Mouse (Mus musculus) heart, embryonic 15.5 days (tissue): ENCODE measurements around the gene Mnat1. TPM values are rescaled to one million over a fixed set of nuclear protein-coding genes. Genes with fewer than 3 reads are reported as not detected.

Experiments used
- ATAC-seq: fragments of 200-750 bp; cut with Nextera tagmentation; replicated peaks from 2 replicates; pipeline ENCODE4 v1.8.0; 2017; ENCODE audit warnings: low read depth, moderate TSS enrichment; ENCODE audit not compliant: insufficient number of reproducible peaks, insufficient read depth, low FRiP score
- H3K27ac ChIP-seq: fragments of 300-500 bp; sonication (generic); 2 replicates; pipeline ENCODE4 v1.5.1; 2015; ENCODE audit warnings: mild to moderate bottlenecking, inconsistent platforms
- H3K27me3 ChIP-seq: fragments of 300-500 bp; sonication (generic); 2 replicates; pipeline ENCODE4 v1.6.1; 2015; ENCODE audit warnings: inconsistent platforms
- H3K36me3 ChIP-seq: fragments of 300-500 bp; sonication (generic); 2 replicates; pipeline ENCODE4 v1.6.1; 2015; ENCODE audit warnings: mild to moderate bottlenecking, inconsistent platforms
- H3K4me1 ChIP-seq: fragments of 300-500 bp; sonication (generic); replicated peaks from 2 replicates; pipeline ENCODE4 v1.6.1; 2015; ENCODE audit warnings: inconsistent platforms
- H3K4me2 ChIP-seq: fragments of 300-500 bp; sonication (generic); 2 replicates; pipeline ENCODE4 v1.6.1; 2015; ENCODE audit warnings: inconsistent platforms, mild to moderate bottlenecking, moderate library complexity
- H3K4me3 ChIP-seq: fragments of 300-500 bp; sonication (generic); 2 replicates; pipeline ENCODE4 v1.5.1; 2015; ENCODE audit warnings: mild to moderate bottlenecking, inconsistent platforms
- H3K9ac ChIP-seq: fragments of 300-500 bp; sonication (generic); 2 replicates; pipeline ENCODE4 v1.6.1; 2015; ENCODE audit warnings: mild to moderate bottlenecking, inconsistent platforms
- H3K9me3 ChIP-seq: fragments of 300-500 bp; sonication (generic); replicated peaks from 2 replicates; pipeline ENCODE4 v1.6.1; 2016; ENCODE audit warnings: inconsistent platforms
- WGBS: fragments of 180-500 bp; shearing (Covaris S2); methylation state at CpG from one replicate; pipeline ENCODE4 v1.1.7; 2015; ENCODE audit warnings: mixed read lengths; 5-methylcytosine and 5-hydroxymethylcytosine counted together
- polyA plus RNA-seq: library from polyadenylated mRNA; unstranded; fragments of >200 nt; fragmentation: Nextera tagmentation; extraction: Ambion mirVana; gene quantifications from 2 replicates; pipeline ENCODE4 v1.2.1, GENCODE M21; 2015

The Mnat1 gene
- polyA plus RNA-seq, 1 experiment from 2014 or later: 17.7 TPM

- Histone ChIP-seq H3K4me3 (no peak overlapping the region), H3K27ac (peak overlapping the region; percentile 76), H3K4me2 (no peak overlapping the region), H3K36me3 (no peaks in the 10 kb centered on the region), H3K9ac (no peak overlapping the region), H3K4me1 (peaks cover 27% of the 10 kb centered on the region), H3K27me3 (no peaks in the 10 kb centered on the region), H3K9me3 (no peaks in the 10 kb centered on the region)
- ATAC-seq: no peak
- WGBS: 53% methylated on average over 1 of the region's 1 CpGs
These were observed 83.9 kb downstream of the Mnat1 start for GRCm38 (mm10) chr12:73207461-73207860.

GRCm38 (mm10) chr12:73208518-73208917 lies 85.0 kb downstream of the Mnat1 start:
- H3K9me3 ChIP-seq: no peaks in the 10 kb centered on the region
- no peak overlapping the region for H3K27ac ChIP-seq
- no peak overlapping the region for H3K9ac ChIP-seq
- no peaks in the 10 kb centered on the region for H3K27me3 ChIP-seq
- H3K4me3 ChIP-seq: no peak overlapping the region
- no peak for ATAC-seq
- H3K36me3 ChIP-seq: no peaks in the 10 kb centered on the region
- 87% methylated on average over 4 of the region's 4 CpGs for WGBS
- no peak overlapping the region for H3K4me2 ChIP-seq
- peaks cover 27% of the 10 kb centered on the region for H3K4me1 ChIP-seq

GRCm38 (mm10) chr12:73209117-73209516 lies 85.6 kb downstream of the Mnat1 start:
- ATAC-seq: no peak
- no peaks in the 10 kb centered on the region for H3K9me3 ChIP-seq
- peaks cover 27% of the 10 kb centered on the region for H3K4me1 ChIP-seq
- 16% methylated on average over 1 of the region's 1 CpGs for WGBS
- no peak overlapping the region for H3K9ac ChIP-seq
- no peak overlapping the region for H3K4me3 ChIP-seq
- no peaks in the 10 kb centered on the region for H3K27me3 ChIP-seq
- no peak overlapping the region for H3K4me2 ChIP-seq
- no peaks in the 10 kb centered on the region for H3K36me3 ChIP-seq
- H3K27ac ChIP-seq: peak overlapping the region; percentile 60

GRCm38 (mm10) chr12:73210454-73210853 lies 86.9 kb downstream of the Mnat1 start:
- H3K9me3 ChIP-seq: no peaks in the 10 kb centered on the region
- no peak for ATAC-seq
- no peak overlapping the region for H3K27ac ChIP-seq
- H3K27me3 ChIP-seq: no peaks in the 10 kb centered on the region
- H3K36me3 ChIP-seq: no peaks in the 10 kb centered on the region
- H3K4me2 ChIP-seq: no peak overlapping the region
- H3K4me3 ChIP-seq: no peak overlapping the region
- H3K4me1 ChIP-seq: peaks cover 27% of the 10 kb centered on the region
- no peak overlapping the region for H3K9ac ChIP-seq
- 29% methylated on average over 3 of the region's 3 CpGs for WGBS

GRCm38 (mm10) chr12:73215773-73216172 lies 92.3 kb downstream of the Mnat1 start:
- Histone ChIP-seq H3K27ac (no peak overlapping the region), H3K36me3 (peaks cover 17% of the 10 kb centered on the region), H3K9ac (no peak overlapping the region), H3K4me3 (no peak overlapping the region), H3K27me3 (no peaks in the 10 kb centered on the region), H3K4me1 (no peaks in the 10 kb centered on the region; the same call in 1 of the 2 replicates), H3K4me2 (no peak overlapping the region), H3K9me3 (no peaks in the 10 kb centered on the region)
- ATAC-seq: no peak
- 67% methylated on average over 5 of the region's 5 CpGs for WGBS

GRCm38 (mm10) chr12:73218632-73219031 lies 95.1 kb downstream of the Mnat1 start:
- Histone ChIP-seq H3K27me3 (no peaks in the 10 kb centered on the region), H3K4me1 (no peaks in the 10 kb centered on the region; the same call in 1 of the 2 replicates), H3K9me3 (no peaks in the 10 kb centered on the region), H3K36me3 (peaks cover 17% of the 10 kb centered on the region), H3K4me3 (no peak overlapping the region), H3K9ac (no peak overlapping the region), H3K27ac (no peak overlapping the region), H3K4me2 (no peak overlapping the region)
- WGBS: 82% methylated on average over 5 of the region's 5 CpGs
- no peak for ATAC-seq

GRCm38 (mm10) chr12:73221235-73221634 lies 97.7 kb downstream of the Mnat1 start:
- Histone ChIP-seq H3K4me3 (no peak overlapping the region), H3K36me3 (peaks cover 17% of the 10 kb centered on the region), H3K27me3 (no peaks in the 10 kb centered on the region), H3K4me1 (no peaks in the 10 kb centered on the region), H3K9ac (no peak overlapping the region), H3K9me3 (no peaks in the 10 kb centered on the region), H3K4me2 (no peak overlapping the region), H3K27ac (no peak overlapping the region)
- ATAC-seq: no peak
- WGBS: 50% methylated on average over 3 of the region's 3 CpGs

GRCm38 (mm10) chr12:73223872-73224271 lies 100.4 kb downstream of the Mnat1 start:
- no peak overlapping the region for H3K4me2 ChIP-seq
- no peaks in the 10 kb centered on the region for H3K9me3 ChIP-seq
- WGBS: 68% methylated on average over 6 of the region's 6 CpGs
- ATAC-seq: no peak
- H3K27me3 ChIP-seq: no peaks in the 10 kb centered on the region
- H3K4me1 ChIP-seq: no peaks in the 10 kb centered on the region
- no peak overlapping the region for H3K9ac ChIP-seq
- no peak overlapping the region for H3K27ac ChIP-seq
- peaks cover 15% of the 10 kb centered on the region for H3K36me3 ChIP-seq
- H3K4me3 ChIP-seq: no peak overlapping the region

- ATAC-seq: no peak
- H3K36me3 ChIP-seq: no peaks in the 10 kb centered on the region
- no peak overlapping the region for H3K27ac ChIP-seq
- WGBS: 92% methylated on average over 3 of the region's 3 CpGs
- H3K4me3 ChIP-seq: no peak overlapping the region
- no peak overlapping the region for H3K4me2 ChIP-seq
- H3K9me3 ChIP-seq: no peaks in the 10 kb centered on the region
- no peaks in the 10 kb centered on the region for H3K27me3 ChIP-seq
- H3K4me1 ChIP-seq: no peaks in the 10 kb centered on the region
- no peak overlapping the region for H3K9ac ChIP-seq
These were observed 104.9 kb downstream of the Mnat1 start for GRCm38 (mm10) chr12:73228427-73228826.

GRCm38 (mm10) chr12:73230196-73230595 lies 106.7 kb downstream of the Mnat1 start:
- no peaks in the 10 kb centered on the region for H3K9me3 ChIP-seq
- H3K4me2 ChIP-seq: no peak overlapping the region
- no peaks in the 10 kb centered on the region for H3K4me1 ChIP-seq
- no peak overlapping the region for H3K9ac ChIP-seq
- no peak overlapping the region for H3K4me3 ChIP-seq
- H3K27me3 ChIP-seq: no peaks in the 10 kb centered on the region
- H3K36me3 ChIP-seq: no peaks in the 10 kb centered on the region
- no peak for ATAC-seq
- no peak overlapping the region for H3K27ac ChIP-seq

GRCm38 (mm10) chr12:73231552-73231951 lies 108.0 kb downstream of the Mnat1 start:
- no peak overlapping the region for H3K27ac ChIP-seq
- no peak overlapping the region for H3K4me3 ChIP-seq
- H3K4me2 ChIP-seq: no peak overlapping the region
- no peak overlapping the region for H3K9ac ChIP-seq
- H3K27me3 ChIP-seq: no peaks in the 10 kb centered on the region
- no peaks in the 10 kb centered on the region for H3K9me3 ChIP-seq
- no peaks in the 10 kb centered on the region for H3K4me1 ChIP-seq
- no peak for ATAC-seq
- no peaks in the 10 kb centered on the region for H3K36me3 ChIP-seq

- H3K9me3 ChIP-seq: no peaks in the 10 kb centered on the region
- no peak for ATAC-seq
- H3K27ac ChIP-seq: no peak overlapping the region
- H3K4me2 ChIP-seq: no peak overlapping the region
- H3K4me1 ChIP-seq: no peaks in the 10 kb centered on the region
- H3K27me3 ChIP-seq: no peaks in the 10 kb centered on the region
- WGBS: 66% methylated on average over 2 of the region's 2 CpGs
- H3K9ac ChIP-seq: no peak overlapping the region
- H3K4me3 ChIP-seq: no peak overlapping the region
- no peaks in the 10 kb centered on the region for H3K36me3 ChIP-seq
These were observed 109.1 kb downstream of the Mnat1 start for GRCm38 (mm10) chr12:73232586-73232985.
